Mouse (Mus musculus) bone marrow, adult 2 months (tissue): ENCODE data around the gene Fezf1.

Source experiments
- CTCF ChIP-seq: fragments of 200-500 bp; IDR thresholded peaks from 2 replicates; pipeline ENCODE4 v1.5.1; 2011; ENCODE audit warnings: low read length, control low read depth; ENCODE audit not compliant: control insufficient read depth, insufficient read depth
- POLR2A ChIP-seq: fragments of 200-500 bp; IDR thresholded peaks from 2 replicates; pipeline ENCODE4 v1.6.1; 2011; ENCODE audit warnings: low read depth, mild to moderate bottlenecking, control low read depth, low read length, borderline replicate concordance; ENCODE audit not compliant: control insufficient read depth

DNA sequence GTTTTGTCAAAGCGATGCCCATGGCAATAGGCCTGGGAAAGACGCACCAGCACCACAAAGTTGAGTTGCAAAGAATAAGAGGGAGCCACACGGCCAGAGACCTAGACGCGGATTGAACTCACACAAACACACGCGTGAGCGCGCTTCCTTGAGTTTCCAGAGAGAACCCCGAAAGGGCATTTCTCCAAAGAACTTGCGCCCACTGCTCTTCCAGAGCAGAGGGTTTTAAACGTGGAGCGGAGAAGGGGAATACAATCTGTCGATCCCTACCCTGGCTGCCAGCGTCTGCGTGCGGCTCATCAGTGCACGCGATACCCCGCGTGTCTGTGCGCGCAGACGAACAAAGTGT is 865 bp upstream of the Fezf1 start:
- TF ChIP-seq CTCF (no peak), POLR2A (no peak)
